Mouse (Mus musculus): ENCODE measurements around the gene Rfng.

DNA sequence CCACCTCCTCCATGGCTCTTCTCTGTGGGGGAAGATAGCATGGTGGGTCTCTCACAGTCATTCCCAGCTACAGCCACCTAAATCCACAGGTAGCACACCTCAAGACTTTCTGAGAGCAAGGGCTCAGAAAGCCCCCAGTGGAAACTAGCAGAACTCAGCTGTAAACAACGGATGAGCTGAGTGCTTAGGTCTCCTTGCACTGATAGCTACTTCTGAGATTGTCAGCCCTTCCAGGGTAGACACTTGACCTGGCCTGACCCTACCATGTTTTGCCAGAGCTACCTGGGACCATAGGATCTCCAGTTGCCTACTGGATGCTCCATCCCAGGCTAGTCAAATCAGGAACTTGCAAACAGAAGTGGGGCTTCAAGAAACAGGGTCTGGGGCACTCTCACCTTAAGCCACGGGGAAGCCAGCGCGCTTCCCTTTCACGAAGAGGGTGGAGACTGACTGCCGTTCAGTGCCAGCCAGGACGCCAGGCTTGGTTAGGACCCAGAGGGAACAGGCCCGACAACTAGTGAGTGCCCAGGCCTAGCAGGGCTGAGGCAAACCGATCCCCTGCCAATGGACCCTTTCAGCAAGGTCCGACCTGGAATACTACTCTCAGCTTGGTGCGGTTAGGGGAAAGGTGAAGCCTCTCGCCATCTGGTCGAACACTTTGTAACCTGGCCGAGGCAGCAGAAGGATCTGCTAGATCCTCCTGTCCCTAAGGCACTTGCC lies 39.0 kb upstream of the Rfng start:
- TF ChIP-seq POLR2A (IDR thresholded peaks at IDR 0.05; ENCODE audit: extremely low read depth, insufficient read depth, low read length) (no peak), CTCF (IDR thresholded peaks at IDR 0.05; ENCODE audit: extremely low read depth, insufficient read depth, low read length) (no peak)
